Mouse (Mus musculus) E14TG2a.4 (cell line): ENCODE data around the gene Setd7.

ENCODE experiments used
- CTCF ChIP-seq: conservative IDR thresholded peaks from 2 replicates; pipeline ENCODE4 v1.5.1; 2014; ENCODE audit warnings: low read length
- POU5F1 ChIP-seq: IDR thresholded peaks from 2 replicates; pipeline ENCODE4 v1.6.1; 2014; ENCODE audit warnings: low read length, borderline replicate concordance

GRCm38 (mm10) chr3:51552197-51552596, 8.5 kb downstream of the Setd7 start:
- TF ChIP-seq CTCF, result no peak
- TF ChIP-seq POU5F1, result no peak
